Mouse (Mus musculus) CH12.LX (cell line): Measurements from ENCODE around the gene Muc3. TPM values are rescaled to one million over a fixed set of nuclear protein-coding genes. Genes with fewer than 3 reads are reported as not detected.
"Not testable (repeated sequence)": the region's sequence is repeated elsewhere in the genome, so short reads cannot be mapped to it uniquely, and the experiment has no call there.

Experiments
- DNase-seq: peaks from one replicate; pipeline ENCODE4 v3.0.0-alpha.2; 2013; ENCODE audit errors: extremely low read depth
- H3K27ac ChIP-seq: 2 replicates; pipeline ENCODE4 v1.5.1; 2012; ENCODE audit warnings: low read depth, mild to moderate bottlenecking, control low read depth, moderate library complexity; ENCODE audit not compliant: insufficient read depth
- H3K27me3 ChIP-seq: replicated peaks from 2 replicates; pipeline ENCODE3; 2012; ENCODE audit warnings: inconsistent platforms
- H3K36me3 ChIP-seq, 2 experiments: replicated peaks in 1 of 2; 2 replicates each; pipeline versions ENCODE3 to v1.6.1; 2012; ENCODE audit warnings: inconsistent platforms in 1 of 2, low read length in 1 of 2, mild to moderate bottlenecking in 1 of 2, mixed read lengths in 1 of 2, moderate library complexity in 1 of 2; ENCODE audit not compliant: control insufficient read depth in 1 of 2, insufficient read depth in 1 of 2
- H3K4me1 ChIP-seq, 2 experiments: 2 replicates each; pipeline ENCODE4 v1.6.1; 2012; ENCODE audit warnings: inconsistent platforms in 1 of 2, moderate library complexity in 1 of 2; ENCODE audit not compliant: insufficient read depth in 2 of 2, control insufficient read depth in 1 of 2
- H3K4me2 ChIP-seq: 2 replicates; pipeline ENCODE4 v1.6.1; 2012; ENCODE audit warnings: low read depth, mild to moderate bottlenecking, control low read depth; ENCODE audit not compliant: poor library complexity, insufficient read depth, severe bottlenecking
- H3K4me3 ChIP-seq, 3 experiments: fragments of 150-350 bp in 1 of 3; sonication (generic) in 1 of 3; replicated peaks in 1 of 3; 2 replicates each; pipeline versions ENCODE3 to v1.5.1; 2011 to 2012; ENCODE audit warnings: low read depth in 2 of 3, low read length in 2 of 3, mild to moderate bottlenecking in 2 of 3, moderate library complexity in 2 of 3, control low read depth in 1 of 3, improper control_type of control experiment in 1 of 3, inconsistent platforms in 1 of 3, mixed read lengths in 1 of 3; ENCODE audit not compliant: poor library complexity in 1 of 3
- H3K79me2 ChIP-seq: replicated peaks from 2 replicates; pipeline ENCODE4 v1.6.1; 2012; ENCODE audit warnings: mild to moderate bottlenecking, moderate library complexity; ENCODE audit not compliant: control insufficient read depth, poor library complexity, insufficient read depth, severe bottlenecking; ENCODE audit errors: extremely low read depth
- H3K9ac ChIP-seq: 2 replicates; pipeline ENCODE4 v1.6.1; 2012; ENCODE audit warnings: low read depth, mild to moderate bottlenecking, control low read depth, moderate library complexity; ENCODE audit not compliant: insufficient read depth
- H3K9me3 ChIP-seq: replicated peaks from 2 replicates; pipeline ENCODE3; 2012; ENCODE audit warnings: low read length, inconsistent platforms, mixed read lengths
- BHLHE40 ChIP-seq: IDR thresholded peaks from 2 replicates; pipeline ENCODE4 v1.6.1; 2011; ENCODE audit warnings: mild to moderate bottlenecking, low read depth, low read length, improper control_type of control experiment
- CHD1 ChIP-seq: IDR thresholded peaks from 2 replicates; pipeline ENCODE4 v1.6.1; 2012; ENCODE audit warnings: low read depth, low read length, improper control_type of control experiment, inconsistent platforms
- CHD2 ChIP-seq: IDR thresholded peaks from 2 replicates; pipeline ENCODE4 v1.6.1; 2011; ENCODE audit warnings: low read length, improper control_type of control experiment
- ELF1 ChIP-seq: IDR thresholded peaks from 2 replicates; pipeline ENCODE4 v1.6.1; 2014; ENCODE audit warnings: low read depth, mild to moderate bottlenecking, inconsistent platforms, low read length, improper control_type of control experiment
- ETS1 ChIP-seq: conservative IDR thresholded peaks from 2 replicates; pipeline ENCODE4 v1.6.1; 2012; ENCODE audit warnings: low read depth, mild to moderate bottlenecking, inconsistent platforms, low read length, improper control_type of control experiment, moderate library complexity
- GABPA ChIP-seq: IDR thresholded peaks from 2 replicates; pipeline ENCODE4 v1.6.1; 2012; ENCODE audit warnings: low read depth, low read length, improper control_type of control experiment, inconsistent platforms; ENCODE audit not compliant: insufficient replicate concordance
- HCFC1 ChIP-seq: IDR thresholded peaks from 2 replicates; pipeline ENCODE4 v1.6.1; 2012; ENCODE audit warnings: low read depth, mild to moderate bottlenecking, inconsistent platforms, low read length, improper control_type of control experiment
- IRF4 ChIP-seq: IDR thresholded peaks from 2 replicates; pipeline ENCODE4 v1.6.1; 2014; ENCODE audit warnings: low read depth, mild to moderate bottlenecking, inconsistent platforms, low read length, improper control_type of control experiment
- KAT2A ChIP-seq: IDR thresholded peaks from 2 replicates; pipeline ENCODE4 v1.6.1; 2012; ENCODE audit warnings: low read length, improper control_type of control experiment, inconsistent platforms; ENCODE audit not compliant: insufficient replicate concordance
- MAZ ChIP-seq: IDR thresholded peaks from 2 replicates; pipeline ENCODE4 v1.6.1; 2012; ENCODE audit warnings: low read depth, mild to moderate bottlenecking, inconsistent platforms, low read length, improper control_type of control experiment, moderate library complexity
- MEF2A ChIP-seq: IDR thresholded peaks from 2 replicates; pipeline ENCODE4 v1.6.1; 2014; ENCODE audit warnings: low read depth, mild to moderate bottlenecking, inconsistent platforms, low read length, improper control_type of control experiment, borderline replicate concordance
- MXI1 ChIP-seq: IDR thresholded peaks from 2 replicates; pipeline ENCODE4 v1.6.1; 2011; ENCODE audit warnings: mild to moderate bottlenecking, low read depth, low read length, improper control_type of control experiment
- MYC ChIP-seq: IDR thresholded peaks from 2 replicates; pipeline ENCODE4 v1.6.1; 2011; ENCODE audit warnings: low read depth, mild to moderate bottlenecking, improper control_type of control experiment, low read length
- NELFE ChIP-seq: IDR thresholded peaks from 2 replicates; pipeline ENCODE4 v1.6.1; 2011; ENCODE audit warnings: low read depth, low read length, improper control_type of control experiment
- POLR2AphosphoS2 ChIP-seq: IDR thresholded peaks from 2 replicates; pipeline ENCODE4 v1.6.1; 2011; ENCODE audit warnings: low read depth, low read length, improper control_type of control experiment
- RAD21 ChIP-seq: IDR thresholded peaks from 2 replicates; pipeline ENCODE4 v1.6.1; 2011; ENCODE audit warnings: low read depth, mild to moderate bottlenecking, low read length, improper control_type of control experiment, moderate library complexity
- RCOR1 ChIP-seq: conservative IDR thresholded peaks from 2 replicates; pipeline ENCODE4 v1.6.1; 2012; ENCODE audit warnings: low read depth, mild to moderate bottlenecking, inconsistent platforms, low read length, improper control_type of control experiment
- ZKSCAN1 ChIP-seq: IDR thresholded peaks from 2 replicates; pipeline ENCODE4 v1.6.1; 2012; ENCODE audit warnings: low read depth, inconsistent platforms, low read length, improper control_type of control experiment, borderline replicate concordance
- ZNF384 ChIP-seq: IDR thresholded peaks from 2 replicates; pipeline ENCODE4 v1.6.1; 2012; ENCODE audit warnings: low read depth, low read length, improper control_type of control experiment, inconsistent platforms
- dilution Hi-C: fragments of 300-500 bp; cut with MboI; formaldehyde crosslinking; loops from 2 replicates; pipeline ENCODE4 v1.14.3; 2020; ENCODE audit warnings: low sequenced_read_pairs; ENCODE audit not compliant: extremely low pct_unique_long_range_greater_than_20kb, extremely low pct_ligation_motif_present
- in situ Hi-C: fragments of 300-500 bp; cut with MboI; formaldehyde crosslinking; loops from 3 replicates; pipeline ENCODE4 v1.14.3; 2019; ENCODE audit warnings: low sequenced_read_pairs, low pct_ligation_motif_present, low pct_unique_long_range_greater_than_20kb, mixed read lengths
- polyA plus RNA-seq: library from polyadenylated mRNA; unstranded; fragments of >175 nt; gene quantifications from 2 replicates; pipeline ENCODE4 v1.2.1, GENCODE M21; 2012; ENCODE audit warnings: low read depth; ENCODE audit not compliant: insufficient read length
- total RNA-seq, 2 experiments: library from RNA; depleted of rRNA; stranded (reverse); fragments of 300-350 nt in 1 of 2; fragments of >200 nt in 1 of 2; gene quantifications; 2 replicates each; pipeline ENCODE4 v1.2.3; 2012 to 2014

Gene Muc3
- total and polyA plus RNA-seq, 3 experiments: 0.13 TPM; not detected in 2

DNA sequence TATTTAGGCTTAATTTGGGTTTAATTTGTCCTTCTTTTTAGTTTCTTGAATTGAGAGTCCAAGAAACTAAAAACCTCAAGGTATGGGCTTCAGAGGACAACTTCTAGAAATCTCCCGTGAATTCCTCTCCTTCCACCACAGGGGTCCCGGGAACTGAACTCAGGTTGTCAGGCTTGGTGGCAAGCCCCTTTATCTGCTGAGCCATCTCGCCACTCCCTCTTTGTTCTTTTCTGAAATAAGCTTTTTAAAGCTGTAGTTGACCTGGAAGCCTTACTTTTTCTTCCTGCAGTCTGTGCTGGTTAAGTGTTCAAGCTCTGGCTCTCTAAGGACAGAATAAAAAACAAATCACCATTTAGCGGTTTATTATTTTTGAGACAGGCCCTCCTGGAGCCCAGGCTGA is 30.2 kb downstream of the Muc3 start:
- H3K27ac ChIP-seq: no peak overlapping the region
- TF ChIP-seq NELFE (no peak), KAT2A (no peak), ETS1 (no peak), IRF4 (no peak), GABPA (no peak), MYC (no peak), CHD1 (no peak), RAD21 (no peak), HCFC1 (no peak), ZKSCAN1 (no peak), CHD2 (no peak), BHLHE40 (no peak), MAZ (no peak), ELF1 (no peak), RCOR1 (no peak), MEF2A (no peak), MXI1 (no peak), POLR2AphosphoS2 (no peak)
- TF ChIP-seq, all 38 proteins: peak for 0
- Histone ChIP-seq H3K27me3 (peaks cover 6% of the 10 kb centered on the region), H3K36me3 (peaks cover 13% of the 10 kb centered on the region in 2 experiments), H3K4me1 (peaks cover 10 to 47% of the 10 kb centered on the region in 2 experiments), H3K9me3 (peaks cover 7% of the 10 kb centered on the region), H3K79me2 (peaks cover 7% of the 10 kb centered on the region), H3K4me2 (no peak overlapping the region), H3K9ac (no peak overlapping the region), H3K4me3 (no peak overlapping the region)
- dilution Hi-C loops: no loop called here
- in situ Hi-C loops: loop anchor here (10.0 kb wide), 3 partner anchors 54 to 194 kb away; partner anchors contain the start of gene Vgf
- DNase-seq: no peak

DNA sequence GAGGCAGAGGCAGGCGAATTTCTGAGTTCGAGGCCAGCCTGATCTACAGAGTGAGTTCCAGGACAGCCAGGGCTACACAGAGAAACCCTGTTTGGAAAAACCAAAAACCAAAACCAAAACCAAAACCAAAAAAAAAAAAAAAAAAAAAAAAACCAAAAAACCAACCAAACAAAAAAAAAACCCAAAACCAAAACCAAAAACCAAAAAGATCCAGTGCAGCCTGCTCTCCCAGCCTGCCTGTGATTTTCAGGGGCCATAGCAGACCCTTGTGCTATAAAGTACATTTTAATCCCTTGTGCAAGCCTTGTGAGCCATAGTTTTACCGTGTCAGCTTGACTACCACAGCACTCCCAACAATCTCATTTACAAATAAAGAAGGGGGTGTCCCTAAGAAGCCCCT is 31.1 kb downstream of the Muc3 start:
- H3K79me2 ChIP-seq, DNase-seq, H3K27me3 ChIP-seq, H3K9ac ChIP-seq, H3K27ac ChIP-seq, H3K4me3 ChIP-seq, dilution Hi-C loops: not testable (repeated sequence)
- H3K4me2 ChIP-seq: peak overlapping the region; percentile 53; the same call in 1 of the 2 replicates
- H3K36me3 ChIP-seq: peaks cover 22% of the 10 kb centered on the region in 2 experiments
- in situ Hi-C loops: loop anchor here (10.0 kb wide), 3 partner anchors 53 to 193 kb away; partner anchors contain the start of gene Vgf
- H3K4me1 ChIP-seq: peaks cover 10 to 47% of the 10 kb centered on the region in 2 experiments
- H3K9me3 ChIP-seq: peaks cover 15% of the 10 kb centered on the region
- TF ChIP-seq IRF4 (0 out of 2 replicates have a peak, but pooled peaks have one; percentile 38), ZNF384 (peak; percentile 94), ETS1 (peak; percentile 40; the same call in 1 of the 2 replicates)
- TF ChIP-seq, all 38 proteins: peak for 3; not testable (repeated sequence) for 35
